Mouse (Mus musculus) stomach, postnatal 0 days (tissue): ENCODE results near the gene Rnasek. TPM values are rescaled to one million over a fixed set of nuclear protein-coding genes. Genes with fewer than 3 reads are reported as not detected.
A peak's percentile ranks its signal among the peaks of the same experiment; 100 is the strongest.

Experiments used
- ATAC-seq: fragments of 200-750 bp; cut with Nextera tagmentation; 2 replicates; pipeline ENCODE4 v1.8.0; 2017; ENCODE audit not compliant: low FRiP score, low TSS enrichment
- DNase-seq: peaks from one replicate; pipeline ENCODE4 v3.0.0-alpha.2; 2016; ENCODE audit warnings: low spot score
- H3K27ac ChIP-seq: fragments of 300-500 bp; sonication (generic); replicated peaks from 2 replicates; pipeline ENCODE4 v1.5.1; 2014; ENCODE audit warnings: mild to moderate bottlenecking, control low read depth
- H3K27me3 ChIP-seq: fragments of 300-500 bp; sonication (generic); 2 replicates; pipeline ENCODE4 v1.6.1; 2014; ENCODE audit warnings: low read length; ENCODE audit not compliant: control insufficient read depth, insufficient read depth
- H3K36me3 ChIP-seq: fragments of 300-500 bp; sonication (generic); 2 replicates; pipeline ENCODE4 v1.6.1; 2014; ENCODE audit warnings: low read length, mixed read lengths; ENCODE audit not compliant: control insufficient read depth, insufficient read depth
- H3K4me1 ChIP-seq: fragments of 300-500 bp; sonication (generic); replicated peaks from 2 replicates; pipeline ENCODE4 v1.6.1; 2014; ENCODE audit warnings: antibody characterized with exemption; ENCODE audit not compliant: control insufficient read depth, insufficient read depth
- H3K4me2 ChIP-seq: fragments of 300-500 bp; sonication (generic); replicated peaks from 2 replicates; pipeline ENCODE4 v1.6.1; 2014; ENCODE audit warnings: low read depth, mild to moderate bottlenecking, control low read depth, moderate library complexity
- H3K4me3 ChIP-seq: fragments of 300-500 bp; sonication (generic); 2 replicates; pipeline ENCODE4 v1.5.1; 2014; ENCODE audit warnings: low read depth, low read length, control low read depth
- H3K9ac ChIP-seq: fragments of 300-500 bp; sonication (generic); 2 replicates; pipeline ENCODE4 v1.6.1; 2014; ENCODE audit warnings: mild to moderate bottlenecking, low read length, control low read depth, mixed read lengths
- H3K9me3 ChIP-seq: fragments of 300-500 bp; sonication (generic); 2 replicates; pipeline ENCODE4 v1.6.1; 2016; ENCODE audit warnings: low read length; ENCODE audit not compliant: control insufficient read depth
- CTCF ChIP-seq: IDR thresholded peaks from 2 replicates; pipeline ENCODE4 v1.5.1; 2016; ENCODE audit warnings: antibody characterized with exemption, low read depth, mild to moderate bottlenecking, moderate library complexity
- EP300 ChIP-seq: optimal IDR thresholded peaks from 2 replicates; pipeline ENCODE3; 2016; ENCODE audit warnings: antibody characterized with exemption
- WGBS: fragments of 180-500 bp; shearing (Covaris S2); extraction: QIAGEN DNeasy Blood & Tissue Kit; methylation state at CpG from one replicate; pipeline ENCODE4 v1.1.7; 2014; 5-methylcytosine and 5-hydroxymethylcytosine counted together
- polyA plus RNA-seq: library from polyadenylated mRNA; unstranded; fragments of >200 nt; fragmentation: Nextera tagmentation; extraction: Ambion mirVana; gene quantifications from 2 replicates; pipeline ENCODE4 v1.2.1, GENCODE M21; 2015

Rnasek gene
- polyA plus RNA-seq, 1 experiment from 2014 or later: 326 TPM

GRCm38 (mm10) chr11:70280441-70280840 lies 40.8 kb upstream of the Rnasek start:
- Histone ChIP-seq H3K9me3 (no peaks in the 10 kb centered on the region), H3K9ac (no peak overlapping the region), H3K27me3 (no peaks in the 10 kb centered on the region), H3K4me2 (no peak overlapping the region), H3K27ac (no peak overlapping the region), H3K4me3 (no peak overlapping the region), H3K36me3 (no peaks in the 10 kb centered on the region), H3K4me1 (no peaks in the 10 kb centered on the region)
- DNase-seq (no peak), ATAC-seq (no peak)
- TF ChIP-seq CTCF (no peak), EP300 (no peak)
- WGBS: 60% methylated on average over 3 of the region's 3 CpGs

DNA sequence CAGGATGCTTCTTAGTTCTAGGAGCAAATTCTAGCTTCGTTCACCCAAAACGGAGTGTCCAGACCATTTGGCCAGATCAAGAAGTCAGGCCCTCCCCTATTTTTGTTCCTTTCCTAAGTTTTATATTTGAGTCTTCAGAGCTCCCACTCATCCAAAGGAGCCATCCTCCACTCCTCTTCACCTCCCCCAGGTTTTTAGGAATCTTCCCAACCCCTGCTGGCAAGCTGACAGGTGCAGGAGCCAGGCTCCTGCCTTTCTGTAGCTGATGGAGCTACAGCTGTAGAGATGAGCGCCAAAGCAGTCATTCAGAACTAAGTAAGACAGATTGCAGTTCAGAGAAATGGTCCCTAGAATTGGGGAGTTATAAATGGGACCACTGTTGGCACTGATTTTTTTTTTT lies 39.3 kb upstream of the Rnasek start:
- Histone ChIP-seq H3K27ac (no peak overlapping the region), H3K27me3 (no peaks in the 10 kb centered on the region), H3K9me3 (no peaks in the 10 kb centered on the region), H3K4me2 (no peak overlapping the region), H3K9ac (no peak overlapping the region), H3K4me1 (no peaks in the 10 kb centered on the region), H3K36me3 (no peaks in the 10 kb centered on the region), H3K4me3 (no peak overlapping the region)
- WGBS: 82% methylated on average over 3 of the region's 3 CpGs
- no peak for DNase-seq
- ATAC-seq: no peak
- TF ChIP-seq EP300: no peak
- no peak for TF ChIP-seq CTCF

GRCm38 (mm10) chr11:70271641-70272040 lies 32.0 kb upstream of the Rnasek start:
- Histone ChIP-seq H3K27ac (no peak overlapping the region), H3K4me2 (no peak overlapping the region), H3K9me3 (no peaks in the 10 kb centered on the region), H3K27me3 (no peaks in the 10 kb centered on the region), H3K4me1 (no peaks in the 10 kb centered on the region), H3K36me3 (no peaks in the 10 kb centered on the region), H3K4me3 (no peak overlapping the region), H3K9ac (no peak overlapping the region)
- no peak for DNase-seq
- WGBS: 59% methylated on average over 7 of the region's 7 CpGs
- TF ChIP-seq EP300 (no peak), CTCF (no peak)
- ATAC-seq: no peak

- Histone ChIP-seq H3K27me3 (no peaks in the 10 kb centered on the region), H3K4me1 (no peaks in the 10 kb centered on the region), H3K4me2 (no peak overlapping the region), H3K9me3 (no peaks in the 10 kb centered on the region), H3K4me3 (no peak overlapping the region), H3K27ac (peak overlapping the region; percentile 49; the same call in 1 of the 2 replicates), H3K36me3 (no peaks in the 10 kb centered on the region), H3K9ac (no peak overlapping the region)
- WGBS: 77% methylated on average over 1 of the region's 1 CpGs
- TF ChIP-seq EP300 (no peak), CTCF (no peak)
- ATAC-seq: 0 out of 2 replicates have a peak, but pooled peaks have one; percentile 38
- DNase-seq: no peak
These were observed 26.8 kb upstream of the Rnasek start for GRCm38 (mm10) chr11:70266405-70266804.

DNA sequence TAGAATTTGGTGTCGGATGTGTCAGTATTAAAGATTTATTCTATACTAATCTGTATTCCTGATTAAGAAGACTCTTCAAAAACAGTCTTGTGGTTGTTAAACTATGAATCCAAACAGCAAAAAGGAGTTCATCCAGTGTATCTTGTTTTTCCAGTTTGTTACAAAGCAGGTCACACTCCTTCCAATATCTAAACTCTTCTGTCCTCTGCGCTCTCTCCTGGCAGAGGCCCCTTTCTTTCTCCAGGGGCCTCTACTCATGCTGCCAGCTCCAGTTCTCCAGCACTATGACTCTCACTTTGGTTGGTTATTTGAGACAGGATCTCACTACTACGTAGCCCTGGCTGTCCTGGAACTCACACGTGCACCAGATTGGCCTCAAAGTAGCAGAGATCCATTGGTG lies 26.2 kb upstream of the Rnasek start:
- DNase-seq (no peak), ATAC-seq (no peak)
- 49% methylated on average over 4 of the region's 4 CpGs for WGBS
- Histone ChIP-seq H3K27ac (peak overlapping the region; percentile 49), H3K9me3 (no peaks in the 10 kb centered on the region), H3K9ac (no peak overlapping the region), H3K36me3 (no peaks in the 10 kb centered on the region), H3K4me1 (no peaks in the 10 kb centered on the region), H3K27me3 (no peaks in the 10 kb centered on the region), H3K4me2 (no peak overlapping the region), H3K4me3 (no peak overlapping the region)
- TF ChIP-seq EP300: peak; percentile 34
- no peak for TF ChIP-seq CTCF

DNA sequence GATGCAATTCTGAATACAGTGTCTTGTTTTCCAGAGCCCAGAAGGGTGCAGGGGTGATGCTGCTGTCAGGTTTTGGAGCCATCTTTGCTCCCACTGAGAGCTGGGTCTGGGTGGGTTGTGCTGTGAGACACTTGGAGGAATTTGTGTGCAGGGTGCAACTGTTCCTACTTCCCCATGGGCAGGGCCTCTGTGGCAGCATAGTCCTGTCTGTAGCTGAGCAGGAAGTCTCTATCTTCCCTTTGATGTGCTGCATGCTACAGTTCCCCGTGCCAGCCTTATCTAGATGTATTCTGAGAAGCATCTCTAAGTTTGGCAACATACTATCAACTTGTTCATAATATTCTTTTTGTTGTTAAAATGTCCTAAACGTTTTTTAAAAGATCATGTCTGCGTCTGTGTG lies 25.6 kb upstream of the Rnasek start:
- H3K9me3 ChIP-seq: no peaks in the 10 kb centered on the region
- H3K36me3 ChIP-seq: no peaks in the 10 kb centered on the region
- H3K9ac ChIP-seq: no peak overlapping the region
- no peak overlapping the region for H3K4me2 ChIP-seq
- ATAC-seq (no peak), DNase-seq (no peak)
- TF ChIP-seq EP300 (no peak), CTCF (no peak)
- no peak overlapping the region for H3K4me3 ChIP-seq
- WGBS: 35% methylated on average over 3 of the region's 3 CpGs
- H3K4me1 ChIP-seq: no peaks in the 10 kb centered on the region
- no peaks in the 10 kb centered on the region for H3K27me3 ChIP-seq
- H3K27ac ChIP-seq: peak overlapping the region; percentile 49; the same call in 1 of the 2 replicates
